10 mouse cellular contexts compared by ENCODE assay signal in genomic region chr5:117955675-117956420, GRCm38 (mm10). TPM values are rescaled to one million over a fixed set of nuclear protein-coding genes. Genes with fewer than 3 reads are reported as not detected.
DNase-seq lines count a peak whose midpoint lies in the region; ATAC-seq and TF ChIP-seq lines count a peak whose summit lies in the region.
"Had no signal": no experiment of that assay in that cellular context is flagged by ENCODE, and none has a peak within 500 bp of the region (broad histone marks: within the 10 kb centered on the region; RNA-seq: fewer than 3 reads in every experiment).

No protein-coding gene starts in this region.

- no peak overlapping the region for H3K9ac ChIP-seq in kidney, embryonic 16.5 days (replicated peaks; ENCODE audit: low read length)
- no peak overlapping the region for H3K9ac ChIP-seq in midbrain, embryonic 11.5 days (ENCODE audit: low read length)
- H3K9ac ChIP-seq: liver, embryonic 15.5 days had no signal

- no peaks in the 10 kb centered on the region for H3K9me3 ChIP-seq in kidney, embryonic 16.5 days (ENCODE audit: low read length)
- H3K9me3 ChIP-seq in midbrain, embryonic 11.5 days (ENCODE audit: control insufficient read depth, low read length) = no peaks in the 10 kb centered on the region
- H3K9me3 ChIP-seq: liver, embryonic 15.5 days had no signal

- no peak for TF ChIP-seq POLR2A in bone marrow macrophage, adult 2 months (IDR thresholded peaks at IDR 0.05; ENCODE audit: borderline replicate concordance, low read depth, low read length)

- H3K4me2 ChIP-seq in kidney, embryonic 16.5 days (replicated peaks; ENCODE audit: low read depth, low read length) = no peak overlapping the region
- no peak overlapping the region for H3K4me2 ChIP-seq in midbrain, embryonic 11.5 days
- H3K4me2 ChIP-seq: liver, embryonic 15.5 days had no signal

- H3K27me3 ChIP-seq in kidney, embryonic 16.5 days (ENCODE audit: insufficient read depth, low read length) = no peaks in the 10 kb centered on the region
- H3K27me3 ChIP-seq in midbrain, embryonic 11.5 days (ENCODE audit: control insufficient read depth, insufficient read depth, low read length) = no peaks in the 10 kb centered on the region
- H3K27me3 ChIP-seq: liver, embryonic 15.5 days had no signal

- 29% methylated on average over 10 of the region's 10 CpGs for WGBS in kidney, embryonic 16.5 days
- 38% methylated on average over 10 of the region's 10 CpGs for WGBS in midbrain, embryonic 11.5 days

- DNase-seq in kidney, adult 11 months = peak; percentile 30
- peak; percentile 77 for DNase-seq in ES-CJ7 (ENCODE audit: low read depth, low spot score)
- DNase-seq in forelimb bud, embryonic 11.5 days (ENCODE audit: low read depth, low spot score) = peak; percentile 60
- no peak for DNase-seq in midbrain, embryonic 11.5 days (ENCODE audit: low spot score, missing footprints)
- no peak for DNase-seq in ovary, adult 18-20 months (ENCODE audit: low spot score)

- TF ChIP-seq CTCF in bone marrow macrophage, adult 2 months (IDR thresholded peaks at IDR 0.05; ENCODE audit: low read depth, low read length) = peak; percentile 46

- no peak for ATAC-seq in kidney, embryonic 16.5 days (ENCODE audit: low FRiP score, low TSS enrichment)
- ATAC-seq in megakaryocyte progenitor cell, adult 5-6 weeks (replicated peaks; ENCODE audit: poor library complexity) = peak; percentile 60
- ATAC-seq in midbrain, embryonic 11.5 days (ENCODE audit: low FRiP score) = no peak

- H3K36me3 ChIP-seq in kidney, embryonic 16.5 days (ENCODE audit: insufficient read depth, low read length) = no peaks in the 10 kb centered on the region
- no peaks in the 10 kb centered on the region for H3K36me3 ChIP-seq in midbrain, embryonic 11.5 days (ENCODE audit: control insufficient read depth, insufficient read depth, low read length)
- H3K36me3 ChIP-seq: liver, embryonic 15.5 days had no signal

- no peak overlapping the region for H3K4me3 ChIP-seq in kidney, embryonic 16.5 days (ENCODE audit: low read length)
- H3K4me3 ChIP-seq in bone marrow macrophage, adult 2 months (ENCODE audit: insufficient read depth, low read length) = no peak overlapping the region
- no peak overlapping the region for H3K4me3 ChIP-seq in midbrain, embryonic 11.5 days (ENCODE audit: low read depth, low read length)
- H3K4me3 ChIP-seq: erythroblast, embryonic 14.5 days; liver, embryonic 15.5 days had no signal

- H3K27ac ChIP-seq in kidney, embryonic 16.5 days (ENCODE audit: low read length) = no peak overlapping the region
- no peak overlapping the region for H3K27ac ChIP-seq in bone marrow macrophage, adult 2 months (ENCODE audit: insufficient read depth, low read depth, low read length)
- no peak overlapping the region for H3K27ac ChIP-seq in midbrain, embryonic 11.5 days (ENCODE audit: low read depth, low read length)
- H3K27ac ChIP-seq: liver, embryonic 15.5 days had no signal

- H3K4me1 ChIP-seq in kidney, embryonic 16.5 days (ENCODE audit: insufficient read depth, low read length) = peaks cover 6% of the 10 kb centered on the region
- H3K4me1 ChIP-seq in bone marrow macrophage, adult 2 months (ENCODE audit: control insufficient read depth, insufficient read depth, low read length) = no peaks in the 10 kb centered on the region
- no peaks in the 10 kb centered on the region for H3K4me1 ChIP-seq in midbrain, embryonic 11.5 days (ENCODE audit: control insufficient read depth, insufficient read depth, low read length)

RNA-seq across cellular contexts. Expression of gene Fbxo21, which starts 20.7 kb away (rescaled TPM):
- polyA plus RNA-seq in kidney, embryonic 16.5 days (2015; fragmentation: Nextera tagmentation; extraction: Ambion mirVana) = 85.6 and 87.5 TPM in 2 replicates
- 17.2 and 17.4 TPM in 2 replicates for polyA plus RNA-seq in bone marrow macrophage, adult 2 months (2012; ENCODE audit: insufficient read depth, insufficient read length, missing spikeins)
- total RNA-seq in megakaryocyte progenitor cell, adult 5-6 weeks (2015) = 7.8 and 10.9 TPM in 2 replicates
- 13.1 and 13.8 TPM in 2 replicates for total RNA-seq in megakaryocyte progenitor cell, adult 5-6 weeks (2017)
- polyA plus RNA-seq in midbrain, embryonic 11.5 days (2014; fragmentation: Nextera tagmentation; extraction: Ambion mirVana) = 90.9 and 93.4 TPM in 2 replicates

Comparison
In these comparisons a context has a peak if more than half of its experiments do, and no peak if none do; other contexts are left out.
1. DNase-seq: peak in kidney, adult 11 months (single experiment), ES-CJ7 (single experiment) and forelimb bud, embryonic 11.5 days (single experiment); none in midbrain, embryonic 11.5 days (single experiment) and ovary, adult 18-20 months (single experiment).